Mouse (Mus musculus) lung, postnatal 25 days (tissue): ENCODE data around the gene Cyp21a1.
"Not testable (repeated sequence)": the region's sequence is repeated elsewhere in the genome, so short reads cannot be mapped to it uniquely, and the experiment has no call there.

Source experiments
- DNase-seq: peaks from one replicate; pipeline ENCODE4 v3.0.0; 2022; ENCODE audit warnings: low spot score

The Cyp21a1 gene

DNA sequence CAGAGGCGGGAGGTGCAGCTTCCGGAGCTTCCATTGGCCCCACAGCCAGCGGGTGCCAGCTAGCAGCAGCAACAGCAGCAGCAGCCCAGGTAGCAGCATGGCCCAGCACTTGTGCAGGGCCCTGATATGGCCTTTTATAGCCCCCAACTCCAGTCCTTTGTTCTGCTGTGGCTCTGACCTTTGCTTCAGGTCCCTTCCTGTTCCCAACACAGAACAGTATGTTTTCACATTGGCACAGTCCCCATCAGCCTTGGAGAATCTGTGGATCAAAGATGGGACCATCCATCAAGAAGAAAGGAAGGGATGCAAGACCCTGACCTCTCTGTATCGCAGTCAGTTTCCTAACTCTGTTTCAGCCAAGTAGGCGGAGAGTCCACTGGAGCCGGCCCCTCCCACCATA, at the start of gene Cyp21a1:
Cyp21a1 (minus strand) TSS at position 261 of the 400 bp plus-strand sequence.
- not testable (repeated sequence) for DNase-seq

GRCm38 (mm10) chr17:34853511-34853910, 49.1 kb upstream of the Cyp21a1 start:
- no peak for DNase-seq

DNA sequence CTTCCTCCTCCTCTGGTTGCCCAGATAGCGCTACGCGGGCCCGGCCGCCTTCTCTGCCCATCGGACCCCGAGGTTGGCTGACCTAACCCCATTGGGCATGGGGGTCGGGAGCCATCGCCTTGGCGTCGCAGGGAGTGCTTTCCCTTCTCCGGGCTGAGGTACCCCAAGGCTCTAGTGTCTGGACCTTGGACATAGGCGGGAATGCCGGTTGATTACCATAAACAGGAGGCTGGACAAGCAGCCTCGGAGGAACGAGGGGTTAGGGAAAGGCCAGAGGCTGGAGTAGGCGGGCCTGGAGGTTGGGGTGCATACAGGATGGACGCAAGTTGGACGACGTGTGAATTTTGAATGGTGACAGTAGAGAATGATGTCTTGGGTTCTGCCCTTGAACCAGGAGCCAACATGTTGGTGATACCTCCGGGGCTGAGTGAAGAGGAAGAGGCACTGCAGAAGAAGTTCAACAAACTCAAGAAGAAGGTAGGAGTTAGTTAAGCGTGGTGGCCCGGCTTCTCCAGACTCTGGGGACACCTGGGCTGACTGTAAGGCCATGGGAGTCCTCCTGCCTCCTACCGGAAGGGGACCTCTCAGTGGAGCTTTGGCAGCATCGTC, 46.3 kb upstream of the Cyp21a1 start:
- DNase-seq = no peak

DNA sequence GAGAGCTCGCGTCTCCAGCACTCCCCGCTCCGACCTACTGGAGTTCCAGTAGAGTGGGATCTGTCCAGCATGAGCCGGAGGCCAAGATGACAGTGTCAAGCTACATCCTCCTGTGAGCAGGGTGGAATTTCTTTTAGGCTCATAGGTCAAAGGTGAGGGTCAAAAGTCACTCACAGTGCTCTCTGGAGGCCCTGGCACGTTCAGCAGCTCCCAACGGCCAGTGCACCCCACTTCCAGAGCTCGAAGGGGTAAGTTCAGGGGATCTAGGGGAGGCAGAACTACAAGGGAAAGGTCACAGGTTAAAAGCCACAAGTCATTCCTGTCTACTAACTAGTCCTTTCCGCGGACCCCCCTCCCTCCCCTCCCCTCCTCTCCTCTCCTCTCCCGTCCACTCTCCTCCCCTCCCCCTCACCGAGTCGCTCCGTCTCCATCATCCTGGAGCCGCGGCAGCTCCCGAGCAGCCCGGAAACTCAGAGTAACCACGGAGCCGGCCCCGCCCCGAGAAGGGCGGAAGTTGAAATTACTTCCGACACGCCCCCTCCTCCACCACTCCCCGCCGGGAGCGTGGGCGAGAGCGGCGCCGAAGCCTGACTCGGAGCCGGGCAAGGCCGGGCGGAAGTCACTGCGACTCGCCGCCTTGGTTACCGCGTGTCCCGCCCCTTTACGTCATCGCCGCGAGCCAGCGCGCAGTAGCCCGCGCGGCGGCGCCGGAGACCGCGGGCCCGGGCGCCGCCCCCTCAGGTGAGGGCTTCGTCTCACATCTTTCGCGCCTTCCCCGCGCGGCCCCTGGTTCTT, 45.6 kb upstream of the Cyp21a1 start, which contains the start of the genes Skiv2l and Nelfe:
Skiv2l (minus strand) TSS at position 489 of the 795 bp plus-strand sequence.
Nelfe (plus strand) TSS at position 670 of the 795 bp plus-strand sequence.
- peak; percentile 98 for DNase-seq

DNA sequence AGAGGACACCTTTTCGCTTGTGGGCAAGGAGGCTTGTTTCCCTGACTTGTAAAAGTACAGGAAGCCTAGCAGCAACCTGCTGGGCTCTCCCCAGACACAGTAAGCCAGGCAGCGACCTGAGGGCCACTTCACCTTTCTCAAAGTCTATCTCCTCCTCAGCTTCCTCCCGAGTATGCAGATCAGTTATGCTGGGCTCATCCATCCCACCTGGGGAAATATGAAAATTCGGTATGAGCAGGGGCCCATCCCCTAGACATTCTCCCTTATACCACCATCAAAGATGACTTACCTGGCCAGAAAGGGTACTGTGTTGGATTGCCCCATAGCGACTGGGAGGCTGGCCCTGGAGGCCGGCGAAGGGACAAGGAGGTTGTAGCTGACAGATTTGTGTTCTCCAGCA, 43.3 kb upstream of the Cyp21a1 start:
- DNase-seq = no peak

- no peak for DNase-seq
Observed at GRCm38 (mm10) chr17:34847192-34847591, 42.8 kb upstream of the Cyp21a1 start.

DNA sequence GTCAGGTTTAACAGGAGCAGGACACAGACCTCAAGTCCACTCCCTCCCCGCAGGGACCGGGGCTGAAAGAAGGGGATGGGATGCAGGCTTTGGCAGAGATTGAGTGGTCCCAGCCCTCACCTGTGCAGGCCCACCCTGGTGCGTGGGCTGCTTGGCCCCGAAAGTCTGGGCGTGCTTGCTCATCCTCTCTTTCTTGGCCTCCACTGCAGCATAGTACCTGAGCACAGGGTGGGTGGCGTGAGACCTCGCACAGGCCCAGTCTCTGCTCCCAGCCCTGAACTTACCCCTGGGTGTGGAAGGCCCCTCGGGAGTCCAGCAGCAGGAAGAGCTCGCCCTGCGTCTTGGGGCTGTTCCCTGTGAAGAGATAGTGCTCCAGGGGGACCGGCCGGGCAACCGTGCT, 40.5 kb upstream of the Cyp21a1 start:
- DNase-seq = no peak

DNA sequence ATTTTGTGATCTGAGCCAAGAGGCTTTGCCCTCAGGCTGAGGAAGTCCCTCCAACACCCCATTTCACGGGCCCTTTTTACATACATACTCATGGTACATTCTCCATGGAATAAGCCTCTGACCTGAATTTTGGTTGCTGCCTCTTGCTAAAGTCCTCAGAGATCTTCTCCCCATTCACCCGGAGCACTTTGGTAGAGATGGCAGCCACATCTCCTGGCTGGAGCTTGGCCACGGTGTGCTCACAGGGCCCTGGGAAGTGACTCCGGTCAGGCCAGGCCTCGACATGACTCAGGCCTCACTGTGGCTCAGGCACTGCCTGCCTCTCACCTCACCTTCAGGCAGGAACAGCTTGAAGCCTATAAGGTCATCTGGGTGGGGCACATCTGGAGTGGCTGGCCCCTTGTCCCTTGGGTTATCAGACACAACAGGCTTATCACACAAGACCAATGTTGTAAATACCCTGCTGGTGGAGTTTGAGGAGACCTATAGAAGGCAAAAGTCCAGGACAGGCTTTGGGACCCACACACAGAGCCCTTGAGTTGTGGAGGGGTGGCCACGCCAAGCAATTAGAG, 36.5 kb upstream of the Cyp21a1 start:
- DNase-seq = no peak

GRCm38 (mm10) chr17:34838785-34839184, 34.4 kb upstream of the Cyp21a1 start:
- DNase-seq = no peak

DNA sequence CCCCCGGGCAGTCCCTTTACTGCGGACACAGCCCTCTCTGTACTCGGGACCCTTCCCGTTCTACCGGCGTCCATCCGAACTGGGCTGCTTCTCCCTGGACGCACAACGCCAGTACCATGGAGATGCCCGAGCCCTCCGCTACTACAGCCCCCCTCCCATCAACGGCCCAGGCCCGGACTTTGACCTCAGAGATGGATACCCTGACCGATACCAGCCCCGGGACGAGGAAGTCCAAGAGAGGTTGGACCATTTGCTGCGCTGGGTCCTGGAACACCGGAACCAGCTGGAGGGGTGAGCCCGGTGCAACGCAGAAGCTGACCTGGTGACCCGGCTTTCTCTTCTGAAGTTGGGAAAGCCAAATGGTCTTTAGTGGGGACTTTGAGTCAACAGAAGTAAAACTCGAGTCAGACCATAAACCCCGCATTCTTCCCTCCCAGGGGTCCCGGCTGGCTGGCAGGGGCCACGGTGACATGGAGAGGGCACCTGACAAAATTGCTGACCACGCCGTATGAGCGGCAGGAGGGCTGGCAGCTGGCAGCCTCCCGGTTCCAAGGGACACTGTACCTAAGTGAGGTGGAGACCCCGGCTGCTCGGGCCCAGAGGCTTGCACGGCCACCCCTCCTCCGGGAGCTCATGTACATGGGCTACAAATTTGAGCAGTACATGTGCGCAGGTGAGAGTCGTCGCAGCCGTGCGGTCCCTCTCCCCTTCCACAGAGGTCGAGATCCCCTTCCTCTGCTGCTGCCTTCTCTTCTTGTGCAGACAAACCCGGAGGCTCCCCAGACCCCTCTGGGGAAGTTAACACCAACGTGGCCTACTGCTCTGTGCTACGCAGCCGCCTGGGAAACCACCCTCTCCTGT, 33.3 kb upstream of the Cyp21a1 start:
- no peak for DNase-seq

DNA sequence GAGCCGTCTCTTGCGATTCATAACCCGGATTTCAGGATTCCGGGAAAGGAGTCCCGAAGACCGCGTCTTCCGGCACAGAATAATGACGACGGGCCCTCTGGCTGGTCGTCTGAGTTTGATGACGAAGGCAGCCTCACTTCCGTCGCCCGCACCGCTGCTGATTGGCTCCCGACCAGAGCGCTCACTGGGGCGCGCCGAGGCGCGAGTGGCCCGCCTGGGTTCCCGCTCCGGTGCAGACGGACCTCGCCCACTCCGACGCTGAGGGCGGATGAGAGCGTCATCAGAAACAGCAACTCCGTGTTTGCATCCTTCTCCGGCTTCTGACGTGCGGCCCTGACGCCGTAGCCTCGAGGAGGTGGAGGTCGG, 32.5 kb upstream of the Cyp21a1 start, which contains the start of the genes Stk19 and Dxo:
Stk19 (minus strand) TSS at position 90 of the 366 bp plus-strand sequence.
Dxo (plus strand) TSS at position 164 of the 366 bp plus-strand sequence.
- DNase-seq = peak; percentile 96

GRCm38 (mm10) chr17:34836155-34836855, 31.9 kb upstream of the Cyp21a1 start:
- no peak for DNase-seq

DNA sequence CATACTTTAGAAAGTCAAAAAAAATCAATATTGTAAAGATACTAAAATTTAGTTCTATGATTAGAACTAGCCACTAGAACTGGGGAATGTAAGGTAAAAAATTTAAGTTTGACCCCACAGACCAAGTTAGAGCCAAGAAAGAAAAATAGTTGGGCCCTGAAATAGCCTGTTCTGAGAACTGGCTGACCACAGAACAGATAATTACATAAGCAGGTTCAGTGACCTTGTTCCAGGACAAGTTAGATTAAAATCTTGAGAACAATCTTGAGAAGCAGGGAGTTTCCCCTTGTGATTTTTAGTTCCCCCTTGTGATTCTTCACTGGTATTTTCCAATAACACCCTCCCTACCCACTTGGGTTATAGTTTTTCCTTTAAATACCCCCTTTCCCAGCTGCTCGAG, 26.4 kb upstream of the Cyp21a1 start:
- not testable (repeated sequence) for DNase-seq

- DNase-seq = no peak
Observed at GRCm38 (mm10) chr17:34814818-34815370, 10.5 kb upstream of the Cyp21a1 start.

DNA sequence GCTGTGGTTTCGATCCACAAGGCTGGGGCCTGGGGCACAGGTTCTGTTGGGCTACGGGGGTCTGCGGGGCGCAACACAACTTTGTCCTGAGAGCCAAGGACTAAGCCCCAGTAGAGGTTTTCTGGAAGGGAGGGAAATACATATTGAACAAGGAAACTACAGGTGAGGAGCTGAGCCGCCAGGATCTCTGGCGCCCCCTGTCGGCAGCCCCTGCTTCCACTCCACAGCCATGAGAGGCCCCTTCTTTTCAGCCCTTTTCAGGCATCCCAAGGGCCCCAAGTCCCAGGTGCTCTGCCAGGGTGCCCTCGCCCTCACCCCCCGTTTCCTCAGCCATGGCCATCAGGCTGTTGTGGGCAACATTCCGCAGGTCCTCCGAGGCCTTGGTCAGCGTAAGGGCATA, 9.4 kb upstream of the Cyp21a1 start:
- DNase-seq = not testable (repeated sequence)

- no peak for DNase-seq
Observed at GRCm38 (mm10) chr17:34811275-34811674, 6.9 kb upstream of the Cyp21a1 start.

GRCm38 (mm10) chr17:34810811-34811210, 6.5 kb upstream of the Cyp21a1 start:
- not testable (repeated sequence) for DNase-seq

- not testable (repeated sequence) for DNase-seq
Observed at GRCm38 (mm10) chr17:34810411-34810810, 6.0 kb upstream of the Cyp21a1 start.

GRCm38 (mm10) chr17:34808599-34809205, 4.3 kb upstream of the Cyp21a1 start:
- DNase-seq = no peak

DNA sequence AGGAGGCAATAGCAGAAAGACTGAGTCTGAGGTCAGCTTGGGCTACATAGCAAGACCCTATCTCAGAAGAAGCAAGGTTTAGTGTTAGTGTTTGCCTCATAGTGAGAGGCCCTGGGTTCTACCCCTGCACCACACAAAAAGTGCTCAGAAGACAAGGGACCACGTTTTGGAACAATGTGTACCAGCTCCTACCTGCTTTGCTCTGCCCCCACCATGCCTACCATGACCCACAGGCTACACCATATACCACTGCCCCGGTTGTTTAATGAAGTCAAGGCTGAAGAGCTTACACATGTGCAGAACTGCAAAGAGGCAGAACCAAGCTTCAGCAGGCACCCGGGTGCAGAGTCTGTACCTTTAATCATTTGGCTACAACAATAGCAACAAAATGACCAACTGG, 2.8 kb upstream of the Cyp21a1 start:
- DNase-seq = no peak
